Mouse (Mus musculus): ENCODE measurements around the gene S1pr3.

Gene S1pr3

DNA sequence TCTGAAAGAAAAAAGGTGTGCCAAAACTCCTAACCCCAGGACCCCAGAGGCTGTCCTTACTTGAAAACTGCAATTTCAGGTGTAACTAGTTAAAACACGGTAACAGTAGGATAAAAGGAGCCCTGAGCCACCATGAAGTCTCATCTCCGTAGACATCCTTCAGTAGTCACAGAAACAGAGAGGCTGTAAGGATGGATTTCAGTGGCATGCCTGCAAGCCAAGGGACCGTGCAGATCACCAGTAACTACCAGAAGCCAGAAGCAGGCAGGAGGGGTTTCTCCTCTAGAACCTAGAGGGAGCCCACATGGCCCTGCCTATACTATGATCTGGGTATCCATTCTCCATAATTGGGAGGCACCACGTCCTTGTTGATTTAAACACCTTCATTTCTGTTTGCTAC, 55.9 kb downstream of the S1pr3 start:
- no peak for DNase-seq

DNA sequence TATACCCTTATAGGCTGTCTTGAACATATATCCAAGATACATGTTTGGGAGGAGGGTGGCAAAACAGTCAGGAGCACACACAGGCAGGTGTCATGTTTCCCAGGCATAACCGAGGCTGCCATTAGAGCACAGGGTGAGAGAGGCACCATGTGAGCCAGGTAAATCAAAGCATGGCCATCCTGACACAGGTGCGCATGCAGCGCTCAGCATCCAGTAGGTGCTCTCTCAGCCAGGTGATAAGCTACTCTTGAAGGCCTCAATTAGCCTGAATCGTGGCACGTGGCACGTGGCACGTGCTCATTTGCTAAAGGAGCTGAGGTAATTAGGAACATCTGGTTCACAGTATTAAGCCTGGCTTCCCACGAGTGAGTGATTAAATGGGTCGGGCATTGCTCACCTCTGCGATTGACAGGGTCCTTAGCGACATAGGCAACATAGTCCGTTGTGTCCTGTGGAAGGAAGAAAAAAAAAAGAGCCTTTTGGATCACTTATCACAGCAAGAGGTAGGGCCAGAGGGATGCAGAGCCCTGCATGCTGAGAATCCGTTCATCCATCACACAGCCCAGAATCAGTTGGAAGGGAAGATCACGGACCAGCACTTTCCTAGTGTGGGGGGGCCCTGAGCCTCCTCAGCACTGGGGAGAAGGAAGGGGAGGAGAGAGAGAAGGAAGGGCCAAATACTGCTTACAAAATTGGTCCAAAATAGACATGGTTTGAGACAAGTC, 57.8 kb downstream of the S1pr3 start:
- DNase-seq = no peak

DNA sequence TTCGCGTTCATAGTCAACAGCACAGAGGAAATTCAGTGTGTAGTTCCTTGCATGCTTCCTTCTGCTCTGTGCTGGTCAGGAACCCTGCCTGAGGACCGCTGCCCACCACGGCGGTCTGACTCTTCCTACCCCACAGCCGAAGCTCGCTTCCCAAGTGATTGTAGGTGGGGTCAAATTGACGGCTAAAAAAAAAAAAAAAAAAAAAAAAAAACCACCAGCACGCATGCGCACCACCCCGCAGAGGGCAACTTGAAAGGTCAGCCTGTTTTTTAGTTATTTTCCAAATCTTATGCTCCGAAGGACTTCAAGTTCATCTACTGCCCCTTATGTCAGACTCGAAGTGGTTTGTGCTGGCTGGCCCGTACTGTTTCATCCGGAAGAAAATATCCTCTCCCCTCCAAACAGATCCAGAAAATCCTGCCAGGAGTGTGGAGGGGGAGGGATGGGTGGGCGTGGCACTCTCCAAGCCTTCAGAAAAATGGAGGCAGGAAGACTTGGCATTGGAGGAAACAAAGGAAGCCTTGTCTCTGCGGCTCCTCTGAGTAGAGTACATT, 60.3 kb downstream of the S1pr3 start:
- DNase-seq = no peak
